Mouse (Mus musculus) adrenal gland, adult 18-20 months (tissue): Measurements from ENCODE around the gene 1700025G04Rik. TPM values are rescaled to one million over a fixed set of nuclear protein-coding genes. Genes with fewer than 3 reads are reported as not detected.
A peak's percentile ranks its signal among the peaks of the same experiment; 100 is the strongest.

Experiments
- DNase-seq, 2 experiments: peaks; one replicate each; pipeline ENCODE4 v3.0.0; 2021 to 2022; ENCODE audit warnings: low spot score in 2 of 2
- total RNA-seq, 2 experiments: library from RNA; stranded (reverse); gene quantifications; 1 replicate in 1 of 2; 2 replicates in 1 of 2; pipeline ENCODE4 v1.2.3; 2021

The 1700025G04Rik gene
- total RNA-seq, 2 experiments from 2014 or later = 64.0 to 114 TPM

DNA sequence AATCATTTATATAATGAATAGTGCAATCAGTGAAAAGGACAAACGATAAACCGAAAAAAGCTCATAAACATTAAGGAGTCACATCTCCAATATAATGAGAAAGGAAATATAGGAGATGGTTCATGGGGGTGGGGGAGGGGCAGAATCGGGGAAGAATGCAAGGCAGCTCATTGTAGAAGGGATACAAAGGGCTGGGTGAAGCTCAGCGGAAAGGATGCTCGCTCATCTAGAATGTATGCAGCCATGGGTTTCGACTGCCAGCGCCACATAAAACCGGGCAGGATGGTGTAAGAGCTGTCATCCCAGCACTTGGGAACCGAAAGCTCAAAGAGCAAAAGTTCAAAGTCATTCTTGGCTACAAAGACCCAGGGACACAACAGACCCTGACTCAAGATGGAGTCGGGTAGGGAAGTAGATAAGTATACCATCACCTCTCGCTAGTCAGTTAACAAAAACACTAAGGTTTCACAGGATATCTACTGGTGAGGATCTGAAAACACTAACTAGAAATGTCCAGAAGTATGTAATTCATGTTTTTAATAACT is 12.7 kb downstream of the 1700025G04Rik start:
- DNase-seq = no peak

- no peak for DNase-seq
Measured at GRCm38 (mm10) chr1:152076222-152076845, 13.6 kb downstream of the 1700025G04Rik start.

DNA sequence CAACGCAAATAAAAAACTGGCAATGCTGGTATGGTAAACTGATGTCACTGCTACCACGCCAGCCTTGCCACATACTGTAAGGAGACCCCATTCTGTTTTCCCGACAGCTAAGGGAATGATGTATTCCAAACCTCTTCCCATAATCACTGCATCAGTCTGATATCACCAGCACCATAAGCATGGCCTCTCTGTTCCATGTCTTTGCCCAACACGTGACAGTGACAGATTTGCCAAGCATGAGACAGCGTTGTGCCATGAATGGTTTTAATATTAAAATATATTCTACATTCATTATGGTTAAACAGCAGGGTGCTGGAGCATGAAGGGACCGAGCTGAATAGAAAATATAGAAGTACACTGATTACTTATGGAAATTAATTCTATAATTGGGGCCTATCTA is 14.2 kb downstream of the 1700025G04Rik start:
- no peak for DNase-seq

- DNase-seq = no peak
Measured at GRCm38 (mm10) chr1:152070441-152070840, 19.5 kb downstream of the 1700025G04Rik start.

- no peak for DNase-seq
Measured at GRCm38 (mm10) chr1:152069745-152070144, 20.2 kb downstream of the 1700025G04Rik start.

DNA sequence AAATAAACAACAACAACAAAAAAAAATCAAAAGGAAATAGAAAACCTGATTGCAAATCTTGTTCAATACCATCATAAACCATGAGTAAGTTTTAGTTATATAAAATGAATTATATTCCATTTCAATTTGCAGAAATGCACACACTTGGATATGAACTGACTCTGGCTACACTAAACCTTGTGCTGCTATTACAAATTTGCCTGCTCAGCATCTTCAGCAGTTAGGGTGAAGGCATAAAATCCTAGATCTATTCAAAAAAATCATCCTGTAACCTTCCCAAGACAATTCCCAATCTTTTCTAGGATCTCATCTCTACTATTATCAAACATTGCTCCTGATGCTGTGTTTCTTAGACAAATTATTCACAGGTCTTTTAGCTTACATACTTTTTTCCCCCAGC is 22.0 kb downstream of the 1700025G04Rik start:
- DNase-seq = no peak

GRCm38 (mm10) chr1:152065527-152065926 is 24.4 kb downstream of the 1700025G04Rik start:
- DNase-seq = no peak

GRCm38 (mm10) chr1:152063357-152064145 is 26.4 kb downstream of the 1700025G04Rik start:
- no peak for DNase-seq

- DNase-seq = no peak
Measured at GRCm38 (mm10) chr1:152061745-152062144, 28.2 kb downstream of the 1700025G04Rik start.

DNA sequence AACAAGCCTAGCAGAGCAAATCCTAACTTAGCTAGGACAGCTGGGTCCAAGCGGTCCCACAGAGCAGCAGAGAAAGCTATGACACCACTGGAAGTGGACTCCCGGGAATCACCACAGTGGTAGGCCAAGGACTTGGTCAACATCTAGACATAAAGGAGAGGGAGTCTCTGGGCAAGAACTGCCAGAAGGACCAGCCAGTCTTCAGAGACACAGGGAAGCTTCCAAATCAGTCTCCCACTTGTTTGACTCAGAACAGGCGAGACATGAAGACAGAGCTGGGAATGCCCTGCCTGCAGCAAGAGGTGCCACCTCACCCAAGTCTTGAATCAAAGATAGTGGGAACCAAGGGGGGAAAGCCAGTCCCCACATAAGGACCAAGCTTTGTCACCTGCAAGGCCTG is 29.7 kb downstream of the 1700025G04Rik start:
- no peak for DNase-seq

- DNase-seq = no peak
Measured at GRCm38 (mm10) chr1:152058776-152059175, 31.1 kb downstream of the 1700025G04Rik start.

- DNase-seq = no peak
Measured at GRCm38 (mm10) chr1:152053112-152053511, 36.8 kb downstream of the 1700025G04Rik start.

DNA sequence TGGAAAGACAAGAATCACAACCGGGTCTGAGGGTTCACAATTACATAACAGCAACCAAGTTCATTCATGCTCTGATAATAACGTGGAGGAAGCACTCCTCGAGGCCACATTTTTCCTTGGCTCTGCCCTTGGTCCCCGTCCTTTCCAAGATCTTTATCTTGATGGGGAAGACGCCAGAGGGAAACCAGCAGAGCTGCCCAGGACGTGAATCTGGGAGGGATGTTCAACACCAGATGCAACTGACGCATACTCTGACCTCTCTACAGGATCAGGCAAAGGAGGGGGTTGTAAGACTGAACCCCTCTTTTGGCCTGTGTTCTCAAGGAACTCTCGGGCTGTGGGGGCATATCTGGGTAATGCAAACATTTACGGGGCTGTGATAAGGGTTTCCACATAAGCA is 38.1 kb downstream of the 1700025G04Rik start:
- DNase-seq = peak in 1 of 2 experiments; percentile 41

- DNase-seq = no peak
Measured at GRCm38 (mm10) chr1:152050037-152050436, 39.9 kb downstream of the 1700025G04Rik start.

- no peak for DNase-seq
Measured at GRCm38 (mm10) chr1:152048291-152048690, 41.6 kb downstream of the 1700025G04Rik start.

- DNase-seq = no peak
Measured at GRCm38 (mm10) chr1:152047416-152047815, 42.5 kb downstream of the 1700025G04Rik start.

DNA sequence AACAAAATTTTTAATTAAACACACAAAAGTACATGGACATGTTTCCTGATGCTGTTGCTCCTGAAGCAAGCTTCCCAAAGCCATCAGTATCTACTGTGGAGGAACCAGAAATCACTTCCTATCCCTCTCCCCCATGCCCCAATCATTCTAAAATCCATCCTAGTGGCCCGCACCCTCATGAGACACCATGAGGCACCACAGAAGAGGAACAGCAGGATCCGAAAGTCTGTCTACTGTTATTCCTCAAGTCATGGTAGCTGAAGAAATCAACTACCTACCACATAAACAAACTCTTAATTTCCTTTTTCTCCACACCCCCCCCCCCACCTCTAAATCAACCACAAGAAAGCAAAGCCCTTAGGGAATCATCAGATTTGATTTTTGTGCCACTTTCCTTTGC is 46.5 kb downstream of the 1700025G04Rik start:
- no peak for DNase-seq

DNA sequence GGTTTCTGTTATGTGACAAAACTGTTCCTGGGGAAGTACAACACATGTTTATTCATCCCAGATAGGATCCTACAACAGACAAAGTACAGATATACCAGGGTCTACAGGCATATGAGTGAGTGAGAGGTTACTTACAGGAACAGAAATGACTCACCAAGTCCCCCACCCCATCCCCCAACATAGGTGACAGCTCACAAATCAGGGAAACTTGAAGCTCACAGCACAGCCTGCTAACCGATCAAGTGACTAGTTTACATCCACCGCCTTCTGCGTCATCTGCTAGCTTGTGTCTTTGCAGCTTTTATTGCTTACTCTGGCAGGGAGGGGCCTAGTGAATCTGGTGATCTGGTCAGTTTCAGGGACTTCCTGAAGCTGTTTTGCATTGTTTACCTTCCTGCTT is 47.5 kb downstream of the 1700025G04Rik start:
- DNase-seq = no peak

DNA sequence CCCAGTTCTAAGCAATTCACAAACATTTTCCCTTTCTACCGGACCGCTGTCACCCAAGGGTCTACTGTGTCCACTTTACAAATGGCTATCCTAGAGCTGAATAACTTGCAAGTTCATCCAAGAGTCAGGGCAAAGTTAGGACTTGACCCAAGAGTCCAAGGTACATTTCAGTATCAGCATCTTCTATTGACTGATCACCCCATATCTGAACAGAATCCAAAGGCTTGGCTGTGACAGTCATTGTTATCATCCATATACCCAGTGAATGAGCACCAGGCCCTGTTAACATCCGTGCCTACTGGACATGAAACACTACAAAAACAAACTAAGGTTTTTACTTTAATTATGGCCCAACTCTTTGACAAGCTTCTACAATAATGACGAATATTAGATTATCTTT is 48.9 kb downstream of the 1700025G04Rik start:
- DNase-seq = no peak

DNA sequence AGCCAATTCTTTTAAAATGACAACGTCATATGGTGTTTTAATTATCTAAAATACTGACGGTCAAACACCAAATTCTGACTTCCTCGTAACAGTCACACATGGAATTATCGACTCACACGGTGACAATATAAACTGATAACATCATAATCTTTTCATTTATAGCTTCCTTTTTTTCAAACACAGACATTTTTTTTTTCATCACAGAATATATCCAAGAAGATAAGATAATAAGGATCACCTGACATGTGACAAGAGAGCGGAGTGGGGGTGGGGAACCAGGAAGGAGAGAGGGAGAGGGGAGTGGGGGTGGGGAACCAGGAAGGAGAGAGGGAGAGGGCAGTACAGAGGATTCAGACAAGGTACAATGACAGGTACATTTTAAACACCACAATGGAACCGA is 49.9 kb downstream of the 1700025G04Rik start:
- DNase-seq = no peak

- no peak for DNase-seq
Measured at GRCm38 (mm10) chr1:152039588-152039987, 50.3 kb downstream of the 1700025G04Rik start.

DNA sequence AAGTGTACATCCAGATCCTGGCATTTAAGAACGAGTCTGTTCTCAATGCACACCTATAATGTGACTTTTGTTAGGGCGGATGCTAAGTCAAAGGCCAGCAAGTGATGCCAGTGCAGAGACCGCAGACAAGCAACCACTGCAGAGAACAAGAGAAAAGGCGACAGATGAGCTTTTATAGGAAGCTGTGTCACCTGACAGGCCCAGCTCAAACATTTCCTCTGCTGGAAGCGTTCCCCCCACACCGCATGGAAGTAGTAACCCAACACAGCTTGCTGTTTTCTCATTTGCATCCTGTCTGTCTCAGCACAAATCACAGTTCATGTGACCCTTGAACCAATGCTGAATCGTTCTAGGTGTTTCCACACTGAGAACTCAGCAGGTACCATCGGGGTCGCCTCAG is 51.8 kb downstream of the 1700025G04Rik start:
- no peak for DNase-seq
